Mouse (Mus musculus): ENCODE measurements around the gene Tet3.
A peak's percentile ranks its signal among the peaks of the same experiment; 100 is the strongest.

The Tet3 gene

GRCm38 (mm10) chr6:83478628-83479027, 19.7 kb upstream of the Tet3 start:
- DNase-seq (ENCODE audit: low read depth, low spot score) = no peak

- DNase-seq (ENCODE audit: low read depth, low spot score) = no peak
These were observed 19.3 kb upstream of the Tet3 start for GRCm38 (mm10) chr6:83478217-83478616.

DNA sequence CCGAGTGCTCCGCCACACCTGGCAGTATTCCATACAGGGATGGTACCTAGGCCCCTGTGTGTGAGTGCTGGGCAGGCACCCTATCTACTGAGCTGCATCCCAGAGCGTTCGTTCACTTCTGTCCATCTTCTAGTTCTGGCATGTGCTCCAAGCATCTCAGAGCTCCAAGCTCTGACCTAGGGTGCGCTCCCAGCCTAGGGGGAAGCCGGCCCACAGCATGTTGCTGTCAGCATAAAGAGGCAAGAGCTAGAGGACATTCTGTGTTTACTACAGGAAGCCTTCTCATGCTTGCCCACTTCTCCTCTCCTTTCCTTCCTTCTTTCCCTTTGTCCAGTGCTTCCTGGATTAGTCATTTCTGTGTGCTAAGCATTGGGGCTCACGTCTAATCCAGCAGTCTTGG, 16.5 kb upstream of the Tet3 start:
- no peak for DNase-seq (ENCODE audit: low read depth, low spot score)

DNA sequence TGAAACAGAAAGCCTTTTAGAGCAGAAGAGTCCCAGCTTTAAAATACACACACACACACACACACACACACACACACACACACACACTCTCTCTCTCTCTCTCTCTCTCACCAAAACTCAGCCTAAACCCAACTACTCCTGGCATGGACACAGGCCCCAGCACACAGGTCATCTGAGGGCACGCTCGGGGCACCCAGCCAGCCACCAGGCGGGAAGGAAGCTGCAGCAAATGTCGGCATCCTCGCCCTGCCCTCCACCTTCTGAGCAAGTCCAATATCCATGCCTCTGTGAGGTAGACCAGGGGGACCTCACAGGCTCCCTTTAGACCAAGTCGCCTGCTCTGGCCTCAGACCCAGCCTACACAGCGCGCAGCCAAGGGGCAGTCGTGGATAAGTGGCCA, 14.4 kb upstream of the Tet3 start:
- no peak for DNase-seq (ENCODE audit: low read depth, low spot score)

DNA sequence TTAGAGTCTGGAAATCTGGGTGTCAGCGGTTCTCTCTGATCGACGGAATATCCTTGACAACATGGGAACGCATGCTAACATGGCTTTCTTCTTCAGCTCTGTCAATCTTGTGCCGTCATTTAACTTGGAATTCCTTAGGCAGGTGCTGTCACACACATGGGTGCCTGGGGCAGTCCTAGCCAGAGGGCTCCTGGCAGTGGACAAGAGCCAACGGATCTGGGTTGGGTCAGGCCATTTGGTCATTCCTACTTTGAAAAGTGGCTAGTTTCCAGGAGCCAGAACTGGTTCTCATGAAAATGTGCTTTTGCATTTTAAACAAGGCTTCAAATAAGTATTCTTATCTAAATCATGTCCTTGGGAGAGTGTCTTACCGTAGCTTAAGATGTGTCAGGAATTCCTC, 12.9 kb upstream of the Tet3 start:
- no peak for DNase-seq (ENCODE audit: low read depth, low spot score)

DNA sequence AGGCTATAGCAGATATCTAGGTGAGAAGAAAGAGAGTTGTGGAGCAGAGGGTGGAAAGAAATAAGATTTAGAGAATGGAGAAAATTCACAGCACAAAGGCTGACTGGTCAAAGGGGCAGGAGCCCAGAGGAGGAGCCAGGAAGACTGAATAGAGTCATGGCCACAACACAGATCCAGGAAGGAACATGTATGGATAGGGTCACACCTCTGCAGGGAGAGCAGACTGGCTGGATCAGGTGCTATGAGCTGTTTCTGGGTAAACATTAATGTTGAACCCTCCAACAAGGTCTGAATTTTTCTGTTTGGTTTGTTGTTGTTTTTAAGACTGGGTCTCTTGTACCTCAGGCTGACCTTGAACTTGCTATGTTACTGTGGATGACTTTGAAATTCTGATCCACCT, 5.1 kb upstream of the Tet3 start:
- no peak for DNase-seq (ENCODE audit: low read depth, low spot score)

- no peak for DNase-seq (ENCODE audit: low read depth, low spot score)
These were observed 1.7 kb downstream of the Tet3 start for GRCm38 (mm10) chr6:83456984-83457810.

GRCm38 (mm10) chr6:83456131-83456983, 2.5 kb downstream of the Tet3 start:
- DNase-seq (ENCODE audit: low read depth, low spot score) = peak; percentile 59

DNA sequence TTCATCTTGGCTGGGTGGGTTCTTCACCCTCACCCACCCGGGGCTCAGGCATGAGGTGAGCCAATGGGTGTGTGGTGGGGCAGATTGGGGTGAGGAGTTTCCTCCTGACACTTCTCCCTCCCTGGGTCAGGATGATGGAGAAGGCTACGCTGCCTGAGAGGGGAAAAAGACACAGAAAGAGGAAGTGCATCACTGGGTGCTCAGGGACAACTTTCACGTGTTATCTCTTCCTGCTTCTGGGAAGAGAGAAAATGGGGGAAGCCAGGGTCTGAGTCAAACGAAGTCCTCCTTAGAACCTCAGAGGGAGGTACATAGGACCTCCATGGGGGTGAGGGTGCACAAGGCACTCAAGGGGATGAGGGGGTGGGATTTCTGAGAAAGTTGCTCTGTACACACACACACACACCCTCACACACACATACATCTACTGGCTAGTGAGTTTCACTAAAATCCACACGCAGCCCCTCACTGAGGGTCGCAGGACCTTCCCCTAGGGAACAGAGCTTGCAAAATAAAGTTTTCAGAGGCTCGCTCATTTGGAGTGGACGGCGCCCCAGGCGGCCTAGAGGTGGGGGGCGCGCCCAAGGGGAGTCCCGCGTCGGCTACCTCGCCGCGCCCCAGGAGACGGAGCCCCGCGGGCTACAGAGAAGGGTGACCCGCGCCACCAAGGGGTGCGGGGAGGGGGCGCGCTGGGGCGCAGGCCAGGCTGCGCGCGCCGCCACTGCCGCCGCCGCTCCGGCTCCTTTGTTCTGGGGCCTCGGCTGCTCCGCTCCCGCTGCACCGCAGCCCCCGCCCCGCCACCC, 3.4 kb downstream of the Tet3 start:
- no peak for DNase-seq (ENCODE audit: low read depth, low spot score)

GRCm38 (mm10) chr6:83453706-83454105, 5.2 kb downstream of the Tet3 start:
- DNase-seq (ENCODE audit: low read depth, low spot score) = no peak

DNA sequence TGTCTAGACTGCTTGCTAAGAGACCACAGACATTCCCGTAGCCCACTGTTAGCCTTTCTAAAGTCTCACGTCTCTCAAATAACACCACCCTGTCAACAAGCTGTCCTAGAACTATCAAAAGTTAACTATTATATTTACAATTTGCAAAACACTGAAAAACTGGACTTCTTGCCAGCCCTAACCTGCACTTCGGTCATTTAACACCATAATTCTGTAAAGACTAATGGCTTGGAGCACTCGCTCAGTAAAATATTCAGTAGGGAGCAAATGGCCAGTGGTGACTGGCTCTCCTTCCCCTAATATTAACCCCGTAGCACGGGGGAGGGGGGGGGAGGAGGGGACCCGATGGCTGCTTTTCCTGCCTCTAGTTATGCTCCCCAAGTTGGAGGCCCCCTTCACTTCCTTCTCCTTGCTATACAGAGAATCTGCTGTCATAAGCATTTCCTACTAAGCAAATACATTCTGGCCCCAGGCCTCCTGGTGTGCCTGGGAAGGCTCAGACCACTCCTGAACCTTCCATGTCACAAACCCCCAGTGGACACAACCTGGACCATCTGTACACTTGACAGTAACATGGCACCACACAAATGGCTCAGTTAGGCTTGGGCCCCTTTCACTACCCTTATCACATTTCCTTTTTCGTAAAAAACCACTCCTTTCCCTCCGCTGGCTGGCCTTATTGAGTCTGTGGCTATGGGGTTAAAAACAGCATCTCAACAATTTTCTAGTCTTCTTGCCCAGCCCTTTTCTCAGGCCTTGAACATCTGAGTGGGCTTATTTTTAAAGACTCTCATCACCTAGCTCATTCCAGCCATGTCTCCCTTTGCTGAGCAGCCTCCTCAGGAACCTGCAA, 8.2 kb downstream of the Tet3 start:
- DNase-seq (ENCODE audit: low read depth, low spot score) = no peak

DNA sequence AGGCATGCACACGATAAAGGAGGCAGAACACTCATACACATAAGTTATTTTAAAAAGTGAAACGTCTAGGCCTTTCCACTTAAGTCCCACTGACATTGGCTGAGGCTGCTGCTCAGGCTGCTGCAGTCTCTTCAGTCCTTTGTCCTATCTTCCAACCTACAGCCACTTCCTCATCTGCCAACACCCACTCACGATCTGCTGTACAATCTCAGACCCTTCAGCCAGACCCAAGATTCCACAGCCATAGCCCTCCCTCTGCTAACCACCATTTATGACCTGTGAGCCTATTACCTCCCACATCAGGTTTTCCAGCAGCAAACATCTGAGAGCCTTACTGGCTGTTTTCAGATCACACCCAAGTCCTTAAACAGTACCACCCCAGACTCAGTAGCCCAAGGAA, 9.4 kb downstream of the Tet3 start:
- no peak for DNase-seq (ENCODE audit: low read depth, low spot score)

DNA sequence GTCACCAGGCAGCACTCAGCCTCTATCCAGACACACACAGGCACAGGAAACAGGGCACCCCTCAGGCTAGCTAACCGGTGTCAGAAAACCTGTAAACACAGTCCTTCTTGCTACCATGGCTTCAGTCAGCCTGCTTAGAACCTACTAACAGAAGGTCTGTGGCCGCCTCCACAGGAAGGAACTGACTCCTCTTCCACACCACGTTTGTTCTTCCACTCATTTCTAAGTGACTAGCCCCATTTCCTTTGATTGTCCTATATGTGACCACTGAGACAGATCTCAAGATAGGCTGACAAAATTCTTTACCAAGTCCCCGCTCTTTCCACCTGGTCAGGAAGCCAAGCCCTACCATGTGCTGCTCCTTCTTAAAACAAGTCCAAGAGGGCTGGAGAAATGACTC, 10.0 kb downstream of the Tet3 start:
- no peak for DNase-seq (ENCODE audit: low read depth, low spot score)

DNA sequence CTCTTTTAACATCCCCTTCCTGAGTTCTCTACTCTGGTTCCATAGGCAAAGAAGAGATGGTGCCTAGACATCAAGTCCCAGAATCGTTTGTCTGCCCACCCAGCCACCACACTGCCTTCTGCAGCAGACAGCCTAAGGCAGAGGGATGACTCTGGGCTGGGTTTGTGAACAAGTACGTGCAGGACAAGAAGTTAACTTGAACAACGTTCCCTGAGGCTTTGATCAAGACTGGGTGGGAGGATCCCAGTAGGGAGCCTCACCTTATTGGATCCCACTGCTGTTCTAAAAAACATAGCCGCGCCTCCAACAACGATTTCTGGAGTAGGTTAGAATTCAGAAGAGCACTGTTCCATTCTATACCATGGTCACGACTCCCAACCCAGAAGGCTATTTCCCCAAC, 11.9 kb downstream of the Tet3 start:
- no peak for DNase-seq (ENCODE audit: low read depth, low spot score)

GRCm38 (mm10) chr6:83445796-83446195, 13.1 kb downstream of the Tet3 start:
- no peak for DNase-seq (ENCODE audit: low read depth, low spot score)

DNA sequence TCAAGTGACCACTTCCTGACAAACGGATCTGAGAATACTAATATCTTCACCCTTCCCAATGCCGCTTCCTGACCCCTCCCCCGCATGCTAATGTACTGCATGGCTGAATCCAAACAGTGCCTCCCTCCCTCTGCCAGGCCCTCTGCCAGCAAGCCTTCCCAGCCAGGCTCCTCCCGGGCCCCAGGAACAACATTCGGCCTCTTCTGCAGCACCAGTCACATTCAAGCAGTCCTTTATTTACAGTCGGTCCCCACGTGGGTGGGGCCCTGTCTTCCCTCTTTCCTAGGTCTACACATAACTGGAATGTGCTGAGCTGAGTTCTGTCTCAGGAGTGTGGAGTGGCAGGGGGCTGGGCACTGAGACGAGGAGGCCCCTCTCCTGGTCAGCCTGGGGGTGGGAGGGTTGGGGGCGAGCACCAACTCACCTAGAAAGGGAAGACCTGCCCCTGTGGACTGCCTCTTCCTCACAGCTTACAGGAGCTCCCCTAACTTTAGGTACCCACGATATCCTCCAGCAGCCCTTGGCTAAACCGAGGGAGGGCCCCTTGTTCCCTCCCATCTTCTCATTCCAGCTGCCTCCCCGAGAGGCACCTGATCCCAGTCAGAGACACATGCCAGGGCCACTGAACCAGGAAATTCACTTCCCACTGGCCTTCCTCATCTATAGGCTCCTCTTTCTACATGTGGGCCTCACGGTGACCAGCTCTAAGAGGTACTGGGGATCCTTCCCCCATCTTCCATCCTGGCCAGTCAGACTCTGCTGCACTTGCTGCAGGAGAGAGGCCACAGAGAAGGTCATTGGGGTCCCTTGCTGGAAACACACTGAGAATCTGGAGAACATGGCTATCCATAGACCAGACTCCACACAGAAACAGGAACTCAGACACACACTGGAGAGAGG, 15.2 kb downstream of the Tet3 start:
- no peak for DNase-seq (ENCODE audit: low read depth, low spot score)

GRCm38 (mm10) chr6:83442639-83443038, 16.2 kb downstream of the Tet3 start:
- no peak for DNase-seq (ENCODE audit: low read depth, low spot score)

- peak; percentile 62 for DNase-seq (ENCODE audit: low read depth, low spot score)
These were observed 17.4 kb downstream of the Tet3 start for GRCm38 (mm10) chr6:83441259-83442061.
